Mouse (Mus musculus) hindbrain, embryonic 10.5 days (tissue): ENCODE measurements around the gene Mcm9. TPM values are rescaled to one million over a fixed set of nuclear protein-coding genes. Genes with fewer than 3 reads are reported as not detected.

Experiments
- DNase-seq: peaks from one replicate; pipeline ENCODE4 v3.0.0-alpha.2; 2017; ENCODE audit warnings: low spot score
- H3K27ac ChIP-seq: fragments of 300-500 bp; sonication (generic); 2 replicates; pipeline ENCODE4 v1.5.1; 2016; ENCODE audit warnings: mild to moderate bottlenecking, moderate library complexity
- H3K27me3 ChIP-seq: fragments of 300-500 bp; sonication (generic); 2 replicates; pipeline ENCODE4 v1.6.1; 2016; ENCODE audit warnings: mild to moderate bottlenecking; ENCODE audit not compliant: poor library complexity, insufficient read depth, severe bottlenecking
- H3K36me3 ChIP-seq: fragments of 300-500 bp; sonication (generic); 2 replicates; pipeline ENCODE4 v1.6.1; 2016; ENCODE audit warnings: mild to moderate bottlenecking, moderate library complexity
- H3K4me1 ChIP-seq: fragments of 300-500 bp; sonication (generic); replicated peaks from 2 replicates; pipeline ENCODE4 v1.6.1; 2016; ENCODE audit warnings: mild to moderate bottlenecking
- H3K4me3 ChIP-seq: fragments of 300-500 bp; sonication (generic); 2 replicates; pipeline ENCODE4 v1.5.1; 2016; ENCODE audit warnings: mild to moderate bottlenecking, moderate library complexity
- H3K9me3 ChIP-seq: fragments of 300-500 bp; sonication (generic); 2 replicates; pipeline ENCODE4 v1.6.1; 2016; ENCODE audit warnings: mild to moderate bottlenecking, moderate library complexity
- WGBS: fragments of 180-500 bp; shearing (Covaris S2); methylation state at CpG from one replicate; pipeline ENCODE4 v1.1.7; 2016; 5-methylcytosine and 5-hydroxymethylcytosine counted together
- polyA plus RNA-seq: library from polyadenylated mRNA; unstranded; fragments of >200 nt; fragmentation: Nextera tagmentation; extraction: Ambion mirVana; gene quantifications from 2 replicates; pipeline ENCODE4 v1.2.1, GENCODE M21; 2016

Mcm9 gene
- polyA plus RNA-seq, 1 experiment from 2014 or later, result 11.5 TPM

DNA sequence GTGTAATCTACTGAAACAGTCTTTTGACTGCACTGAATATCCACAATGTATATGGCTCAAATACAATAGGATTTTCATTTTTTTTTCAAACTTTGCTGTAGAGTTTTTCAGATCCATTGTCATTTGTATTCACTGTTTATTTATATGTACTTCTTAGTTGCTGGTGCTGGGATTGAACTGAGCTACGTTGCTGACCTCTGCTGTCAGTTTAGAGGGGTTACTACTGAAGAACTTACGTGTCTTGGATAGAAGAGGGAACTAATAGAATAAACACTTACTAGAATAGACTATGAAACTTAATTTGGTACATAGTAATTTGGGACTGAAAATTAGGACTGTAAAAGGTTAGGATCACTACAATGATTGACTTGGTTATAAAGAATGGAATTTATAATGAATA is 24.9 kb downstream of the Mcm9 start:
- no peak overlapping the region for H3K4me3 ChIP-seq
- H3K9me3 ChIP-seq, result no peaks in the 10 kb centered on the region
- H3K4me1 ChIP-seq, result no peaks in the 10 kb centered on the region
- H3K36me3 ChIP-seq, result peaks cover 99% of the 10 kb centered on the region
- WGBS, result 80% methylated on average over 2 of the region's 2 CpGs
- H3K27ac ChIP-seq, result no peak overlapping the region
- no peak for DNase-seq
- H3K27me3 ChIP-seq, result no peaks in the 10 kb centered on the region

GRCm38 (mm10) chr10:53598821-53599220 is 31.4 kb downstream of the Mcm9 start:
- H3K27me3 ChIP-seq, result no peaks in the 10 kb centered on the region
- peak overlapping the region; percentile 96 for H3K4me3 ChIP-seq
- no peaks in the 10 kb centered on the region for H3K9me3 ChIP-seq
- peak; percentile 3 for DNase-seq
- WGBS, result 64% methylated on average over 5 of the region's 5 CpGs
- H3K36me3 ChIP-seq, result peaks cover 39% of the 10 kb centered on the region
- peaks cover 27% of the 10 kb centered on the region for H3K4me1 ChIP-seq
- no peak overlapping the region for H3K27ac ChIP-seq

DNA sequence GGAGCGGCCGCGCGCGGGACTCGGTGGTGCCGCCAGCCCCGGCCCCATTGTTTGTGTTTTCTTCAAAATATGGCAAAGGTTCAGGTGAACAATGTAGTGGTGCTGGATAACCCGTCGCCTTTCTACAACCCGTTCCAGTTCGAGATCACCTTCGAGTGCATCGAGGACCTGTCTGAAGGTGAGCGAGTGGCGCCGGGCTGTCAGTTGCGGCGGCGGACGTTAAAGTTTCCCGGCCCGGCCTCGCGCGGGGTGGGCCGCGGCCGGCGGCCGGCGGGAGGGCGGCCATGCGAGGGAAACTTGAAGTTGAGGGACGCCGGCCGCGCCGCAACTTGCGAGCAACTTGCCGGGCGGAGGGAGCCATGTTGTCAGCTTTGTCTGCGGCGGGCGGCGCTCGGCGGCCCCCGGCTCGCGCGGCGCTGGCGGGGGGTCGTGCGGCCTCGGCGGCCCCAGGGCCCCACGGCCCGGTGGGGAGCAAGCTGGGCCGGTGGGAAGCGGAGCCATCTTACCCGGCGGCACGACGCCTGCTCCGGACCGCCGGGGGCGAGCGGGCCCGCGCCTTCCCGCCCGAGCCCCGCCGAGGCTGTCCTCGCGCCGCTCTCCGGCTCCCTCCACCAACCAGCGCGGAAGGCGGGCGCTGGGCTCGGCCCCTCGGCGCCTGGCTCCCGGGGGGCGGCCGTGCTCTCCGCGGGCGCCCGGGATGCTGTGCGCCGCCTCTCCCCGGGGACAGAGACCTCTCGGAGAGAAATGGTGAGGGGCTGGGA is 32.9 kb downstream of the Mcm9 start:
- Histone ChIP-seq H3K9me3 (no peaks in the 10 kb centered on the region), H3K27me3 (no peaks in the 10 kb centered on the region), H3K4me1 (peaks cover 27% of the 10 kb centered on the region), H3K27ac (peak overlapping the region; percentile 98), H3K36me3 (peaks cover 23% of the 10 kb centered on the region), H3K4me3 (peak overlapping the region; percentile 96)
- DNase-seq, result no peak
- under 1% methylated on average over 99 of the region's 99 CpGs for WGBS

DNA sequence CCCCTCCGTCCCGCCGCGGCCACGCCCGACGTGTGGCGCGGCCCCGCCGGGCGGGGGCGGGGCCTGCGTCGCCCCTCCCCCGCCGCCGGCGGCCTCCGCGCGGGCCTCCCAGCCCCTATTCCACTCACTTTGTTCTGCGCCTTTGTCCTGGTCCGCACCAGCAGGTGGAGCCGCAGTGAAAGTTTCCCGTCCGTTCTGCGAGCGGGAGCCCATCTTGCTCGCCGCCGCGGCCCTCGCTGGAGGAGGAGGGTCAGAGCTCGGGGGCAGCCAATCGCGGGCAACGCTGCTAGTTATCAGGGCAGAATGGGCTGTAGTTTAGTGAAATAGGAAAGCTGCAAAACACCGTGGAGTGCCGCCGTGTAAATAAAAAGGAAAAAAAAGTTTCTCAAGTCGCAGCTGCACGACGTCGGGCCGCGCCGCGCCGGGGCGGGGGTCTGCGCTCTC is 33.5 kb downstream of the Mcm9 start, which contains the start of gene Asf1a:
TSS of gene Asf1a (plus strand) at position 81 of the 444 bp plus-strand sequence.
- under 1% methylated on average over 52 of the region's 52 CpGs for WGBS
- no peaks in the 10 kb centered on the region for H3K27me3 ChIP-seq

DNA sequence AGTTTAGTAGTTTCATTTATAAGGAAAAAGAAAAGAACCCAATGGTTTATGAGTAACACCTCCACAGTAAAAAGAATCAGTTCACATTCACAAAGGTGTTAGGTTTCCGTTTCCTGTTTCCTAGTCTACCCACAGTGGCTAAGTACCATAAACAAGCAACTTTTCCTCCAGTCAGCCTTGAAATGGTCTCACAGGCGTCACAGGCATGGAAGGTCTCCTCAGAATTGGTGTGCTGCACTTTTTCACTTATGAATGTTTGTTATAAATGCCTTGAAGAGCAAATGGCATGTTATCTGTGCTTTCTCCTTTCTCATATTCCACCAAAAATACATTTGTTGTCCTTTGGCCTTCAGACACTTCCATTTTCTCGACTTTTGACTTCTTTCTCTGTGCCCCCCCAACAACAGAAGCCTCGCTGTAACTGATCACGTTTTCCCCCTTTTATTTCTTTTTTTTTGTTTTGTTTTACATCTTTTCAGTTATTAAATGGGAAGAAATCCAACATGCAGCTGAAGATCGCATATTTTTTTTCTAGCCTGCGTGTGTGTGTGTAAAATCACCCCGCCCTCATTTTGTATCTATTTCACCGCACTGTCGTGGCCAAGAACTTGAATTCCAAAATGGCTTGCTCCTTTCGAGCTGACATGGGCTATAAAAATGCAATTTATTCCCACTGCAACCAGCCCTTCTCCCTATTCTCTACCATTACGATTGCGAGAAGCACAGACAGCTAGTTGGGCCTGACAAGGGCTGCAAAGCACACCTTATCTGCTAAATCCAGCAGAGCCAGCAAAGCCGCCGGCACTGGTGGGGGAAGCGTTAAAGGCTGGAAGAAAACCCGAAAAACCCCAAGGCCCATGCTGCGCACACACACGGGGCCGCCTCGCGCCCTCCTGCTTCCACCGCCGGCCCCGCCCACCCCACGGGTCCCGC is 34.2 kb downstream of the Mcm9 start:
- Histone ChIP-seq H3K4me3 (peak overlapping the region; percentile 96), H3K27ac (peak overlapping the region; percentile 98), H3K4me1 (peaks cover 27% of the 10 kb centered on the region), H3K27me3 (no peaks in the 10 kb centered on the region), H3K36me3 (peaks cover 12% of the 10 kb centered on the region), H3K9me3 (no peaks in the 10 kb centered on the region)
- DNase-seq, result no peak
- WGBS, result 11% methylated on average over 27 of the region's 27 CpGs

More for the DNA sequence above, 33.5 kb downstream of the Mcm9 start, which contains the start of gene Asf1a:
- H3K4me1 ChIP-seq, result peaks cover 27% of the 10 kb centered on the region
- DNase-seq, result peak; percentile 96
- peaks cover 17% of the 10 kb centered on the region for H3K36me3 ChIP-seq
- peak within 1 kb of the TSS; percentile 98 for H3K27ac ChIP-seq
- H3K9me3 ChIP-seq, result no peaks in the 10 kb centered on the region
- H3K4me3 ChIP-seq, result peak within 1 kb of the TSS; percentile 96

DNA sequence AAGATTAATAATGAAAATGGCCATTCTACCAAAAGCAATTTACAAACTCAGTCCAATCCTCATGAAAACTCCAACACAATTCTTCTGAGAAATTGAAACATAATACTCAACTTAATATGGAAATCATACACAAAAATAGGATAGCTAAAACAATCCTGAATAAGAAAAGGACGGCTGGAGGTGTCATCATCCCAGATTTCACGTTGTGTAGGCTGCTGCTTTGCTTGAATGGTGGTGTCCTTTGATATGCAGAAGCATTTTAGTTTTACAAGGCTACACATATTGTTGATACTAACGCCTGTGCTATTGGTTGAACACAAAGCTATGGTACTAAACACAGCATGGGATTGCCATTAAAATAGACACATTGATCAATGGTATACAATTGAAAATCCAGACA is 44.5 kb downstream of the Mcm9 start:
- Histone ChIP-seq H3K27ac (no peak overlapping the region), H3K9me3 (no peaks in the 10 kb centered on the region), H3K36me3 (peaks cover 8% of the 10 kb centered on the region; the same call in 1 of the 2 replicates), H3K27me3 (no peaks in the 10 kb centered on the region), H3K4me1 (peaks cover 5% of the 10 kb centered on the region), H3K4me3 (no peak overlapping the region)
- DNase-seq, result no peak
- 66% methylated on average over 3 of the region's 3 CpGs for WGBS

GRCm38 (mm10) chr10:53581087-53581486 is 49.2 kb downstream of the Mcm9 start:
- Histone ChIP-seq H3K36me3 (no peaks in the 10 kb centered on the region), H3K27ac (peak overlapping the region; percentile 69)
- DNase-seq, result no peak

GRCm38 (mm10) chr10:53580621-53581081 is 49.6 kb downstream of the Mcm9 start:
- no peaks in the 10 kb centered on the region for H3K36me3 ChIP-seq
- H3K4me3 ChIP-seq, result peak overlapping the region; percentile 48
- H3K4me1 ChIP-seq, result peaks cover 14% of the 10 kb centered on the region
- WGBS, result 13% methylated on average over 14 of the region's 14 CpGs
- DNase-seq, result peak; percentile 30
- H3K9me3 ChIP-seq, result no peaks in the 10 kb centered on the region
- H3K27me3 ChIP-seq, result no peaks in the 10 kb centered on the region
- peak overlapping the region; percentile 69 for H3K27ac ChIP-seq

More at GRCm38 (mm10) chr10:53581087-53581486, 49.2 kb downstream of the Mcm9 start:
- H3K4me1 ChIP-seq, result peaks cover 14% of the 10 kb centered on the region
- H3K4me3 ChIP-seq, result peak overlapping the region; percentile 48
- no peaks in the 10 kb centered on the region for H3K9me3 ChIP-seq
- WGBS, result 20% methylated on average over 12 of the region's 12 CpGs
- no peaks in the 10 kb centered on the region for H3K27me3 ChIP-seq

DNA sequence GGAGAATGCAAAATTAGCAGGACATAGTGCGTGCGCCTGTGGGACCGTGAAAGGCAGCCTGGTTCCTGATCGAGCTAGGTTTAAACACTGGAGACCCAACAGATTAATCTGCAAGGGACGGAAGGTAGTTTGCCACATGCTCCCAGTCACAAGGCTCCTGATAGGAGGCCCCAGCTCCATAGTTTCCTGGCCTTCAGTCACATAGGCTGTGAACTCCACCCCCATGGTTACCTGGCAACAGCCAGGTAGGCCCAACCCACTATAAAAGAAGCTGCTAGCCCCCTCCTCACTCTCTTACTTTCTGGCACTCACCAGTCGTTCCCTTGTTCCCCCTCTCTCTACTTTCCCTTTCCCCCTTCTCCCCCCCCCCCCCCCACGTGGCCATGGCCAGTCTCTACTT is 50.1 kb downstream of the Mcm9 start:
- Histone ChIP-seq H3K9me3 (no peaks in the 10 kb centered on the region), H3K4me1 (peaks cover 14% of the 10 kb centered on the region), H3K36me3 (no peaks in the 10 kb centered on the region), H3K27ac (peak overlapping the region; percentile 45; the same call in 1 of the 2 replicates), H3K27me3 (no peaks in the 10 kb centered on the region), H3K4me3 (peak overlapping the region; percentile 48)
- DNase-seq, result peak; percentile 10
- 39% methylated on average over 7 of the region's 7 CpGs for WGBS

GRCm38 (mm10) chr10:53568531-53568930 is 61.7 kb downstream of the Mcm9 start:
- no peaks in the 10 kb centered on the region for H3K4me1 ChIP-seq
- H3K4me3 ChIP-seq, result no peak overlapping the region
- no peak overlapping the region for H3K27ac ChIP-seq
- peaks cover 9% of the 10 kb centered on the region; the same call in 1 of the 2 replicates for H3K36me3 ChIP-seq
- DNase-seq, result no peak
- H3K27me3 ChIP-seq, result no peaks in the 10 kb centered on the region
- H3K9me3 ChIP-seq, result peaks cover 4% of the 10 kb centered on the region; the same call in 1 of the 2 replicates

DNA sequence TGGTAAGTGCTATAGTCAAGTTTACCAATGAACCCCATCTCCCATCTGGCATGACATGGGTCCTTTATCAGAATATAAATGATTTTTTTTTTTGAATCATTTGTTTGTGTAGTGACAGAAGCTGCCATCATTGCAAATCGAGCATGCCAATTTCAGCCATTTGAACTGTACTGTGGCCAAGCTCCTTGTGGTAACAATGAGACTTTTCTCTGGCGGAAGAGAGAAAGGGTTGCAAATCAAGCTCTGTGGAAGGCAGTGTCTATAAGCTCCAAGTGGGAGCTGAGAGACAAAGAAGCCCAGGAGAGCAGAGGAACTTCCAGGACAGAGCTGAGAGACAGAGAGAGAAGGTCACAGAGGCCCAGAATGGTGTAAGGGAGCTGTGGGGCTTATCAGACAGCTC is 64.7 kb downstream of the Mcm9 start:
- Histone ChIP-seq H3K27me3 (no peaks in the 10 kb centered on the region), H3K36me3 (peaks cover 14% of the 10 kb centered on the region; the same call in 1 of the 2 replicates), H3K4me1 (no peaks in the 10 kb centered on the region), H3K27ac (no peak overlapping the region), H3K4me3 (no peak overlapping the region), H3K9me3 (peaks cover 4% of the 10 kb centered on the region; the same call in 1 of the 2 replicates)
- 80% methylated on average over 2 of the region's 2 CpGs for WGBS
- no peak for DNase-seq

- Histone ChIP-seq H3K36me3 (peaks cover 14% of the 10 kb centered on the region; the same call in 1 of the 2 replicates), H3K4me1 (no peaks in the 10 kb centered on the region), H3K27me3 (no peaks in the 10 kb centered on the region), H3K27ac (no peak overlapping the region), H3K4me3 (no peak overlapping the region), H3K9me3 (peaks cover 4% of the 10 kb centered on the region; the same call in 1 of the 2 replicates)
- DNase-seq, result no peak
- whole genome bisulfite sequencing, result 85% methylated on average over 5 of the region's 5 CpGs
Measured at GRCm38 (mm10) chr10:53562001-53562400, 68.2 kb downstream of the Mcm9 start.
